Mouse (Mus musculus): ENCODE data around the gene Crebzf.

Crebzf gene

DNA sequence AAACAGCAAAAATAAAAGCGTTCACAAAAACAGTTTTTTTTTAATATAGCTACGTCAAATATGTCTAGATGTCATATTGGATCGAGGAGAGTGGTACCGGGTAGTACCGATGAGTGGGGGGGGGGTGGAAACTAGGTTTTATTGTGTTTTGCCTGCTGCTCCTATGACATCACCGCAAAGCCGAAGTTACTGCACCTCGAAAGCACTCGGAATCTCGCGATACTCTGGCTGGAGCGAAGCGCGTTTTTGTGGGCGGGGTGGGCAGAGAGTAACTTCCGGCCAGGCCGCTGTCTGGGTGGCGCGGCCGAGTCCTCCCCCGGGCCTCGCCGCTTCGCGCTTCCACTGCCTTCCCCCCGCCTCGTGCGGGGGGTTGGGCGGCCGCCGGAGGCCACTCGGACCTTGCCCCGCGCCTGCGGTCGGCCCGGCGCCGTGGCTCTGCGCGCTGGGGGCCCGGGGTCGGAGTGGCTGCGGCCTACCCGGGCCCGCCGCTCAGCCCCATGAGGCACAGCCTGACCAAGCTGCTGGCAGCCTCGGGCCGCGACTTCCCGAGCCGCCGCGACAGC lies at the start of gene Crebzf:
Crebzf (plus strand) TSS at position 212 of the 563 bp plus-strand sequence.
- peak; percentile 94 for DNase-seq

DNA sequence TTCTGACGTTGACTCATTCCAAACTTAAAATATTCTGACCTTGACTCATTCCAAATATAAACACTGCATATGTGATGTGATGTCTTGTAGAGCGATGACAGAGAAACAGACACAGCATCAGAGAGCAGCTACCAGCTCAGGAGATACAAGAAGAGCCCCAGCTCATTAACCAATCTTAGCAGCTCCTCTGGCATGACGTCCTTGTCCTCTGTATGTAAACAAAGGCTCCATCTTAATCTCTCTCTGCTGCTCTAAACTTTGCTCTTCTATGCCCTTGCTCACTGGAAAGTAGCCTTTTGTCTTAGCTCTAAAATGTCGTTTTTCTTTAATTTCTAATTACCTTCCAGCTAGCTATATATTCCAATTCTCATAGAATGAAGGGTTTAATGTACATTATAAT lies 47.5 kb upstream of the Crebzf start:
- DNase-seq, result no peak

DNA sequence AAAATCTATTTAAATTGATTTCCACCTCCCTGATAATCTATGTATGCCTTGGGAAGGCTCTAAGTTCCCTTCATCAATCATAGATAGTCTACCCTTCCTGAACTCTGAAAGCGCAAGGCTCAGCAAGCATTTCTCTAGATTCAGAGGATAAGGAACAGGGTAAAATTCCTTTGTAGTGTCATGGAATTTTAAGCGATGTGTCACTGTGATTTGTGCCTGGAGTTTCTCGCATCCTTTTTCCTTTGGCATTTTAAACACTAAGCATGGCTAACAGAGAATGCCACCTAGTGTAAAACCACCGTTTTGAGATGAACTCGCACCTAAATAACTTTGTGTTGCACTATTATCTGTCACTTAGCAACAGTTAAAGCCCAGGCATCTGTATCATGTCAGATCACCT lies 46.6 kb upstream of the Crebzf start:
- DNase-seq, result no peak

DNA sequence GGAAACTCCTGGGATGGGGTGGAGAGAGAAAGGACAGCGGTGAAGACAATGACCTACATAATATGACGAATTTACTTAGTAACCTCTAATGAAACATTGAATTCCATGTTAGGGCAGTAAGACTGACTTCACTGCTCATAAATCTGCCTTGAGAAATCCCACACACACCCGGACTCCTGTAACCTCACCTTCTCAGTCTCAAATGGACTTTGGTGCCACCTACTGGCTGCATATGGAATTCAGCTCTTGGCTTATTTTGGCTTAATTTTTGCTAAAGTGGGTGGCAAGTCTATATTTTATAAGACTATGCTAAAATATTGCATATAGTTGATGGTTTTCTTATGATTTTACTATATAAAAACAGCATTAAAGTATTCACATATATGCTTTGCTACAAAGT lies 32.6 kb upstream of the Crebzf start:
- peak; percentile 47 for DNase-seq

DNA sequence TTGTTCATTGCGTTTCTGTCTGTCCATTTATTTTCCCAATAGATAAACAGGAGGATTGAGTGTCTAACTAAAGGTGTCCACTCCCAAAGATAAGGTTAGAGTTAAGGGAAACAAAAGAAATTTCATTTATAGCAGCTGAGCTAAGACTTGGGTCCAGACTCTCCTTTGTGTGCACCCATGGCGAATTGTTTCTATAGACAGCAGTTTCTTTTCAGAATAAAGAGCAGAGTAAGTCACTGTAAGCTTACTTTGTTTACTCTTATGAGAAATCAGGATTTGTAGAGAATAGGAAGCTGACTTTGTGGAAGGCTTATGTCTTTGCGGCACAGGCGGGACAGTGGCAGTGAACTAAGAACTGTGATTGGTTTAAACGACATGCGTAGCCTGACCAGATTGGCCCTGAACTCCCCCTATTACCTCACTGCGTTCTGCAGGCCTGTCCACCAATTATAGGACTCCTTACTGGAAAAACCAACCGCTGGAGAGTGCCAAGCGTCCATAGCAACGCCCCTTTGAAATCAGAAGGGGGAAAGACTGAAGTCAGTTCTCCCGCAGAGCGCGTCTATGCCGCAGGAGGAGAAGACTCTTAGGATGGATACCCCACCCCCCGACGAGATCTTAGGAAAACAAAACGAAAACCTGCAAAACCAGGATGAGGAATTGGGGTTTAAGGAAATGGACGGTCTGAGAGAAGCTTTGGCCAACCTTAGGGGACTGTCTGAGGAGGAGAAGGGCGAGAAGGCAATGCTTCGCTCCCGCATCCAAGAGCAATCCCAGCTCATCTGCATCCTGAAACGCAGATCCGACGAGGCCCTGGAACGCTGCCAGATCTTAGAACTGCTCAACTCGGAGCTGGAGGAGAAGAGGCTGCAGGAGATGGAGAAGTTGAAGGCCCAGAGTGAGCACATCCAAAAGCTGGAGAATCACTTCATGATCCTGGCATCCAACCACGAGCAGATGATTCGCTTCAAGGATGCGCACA lies 16.2 kb upstream of the Crebzf start, which contains the start of gene Ccdc89:
Ccdc89 (plus strand) TSS at position 558 of the 982 bp plus-strand sequence.
- DNase-seq, result peak; percentile 75

DNA sequence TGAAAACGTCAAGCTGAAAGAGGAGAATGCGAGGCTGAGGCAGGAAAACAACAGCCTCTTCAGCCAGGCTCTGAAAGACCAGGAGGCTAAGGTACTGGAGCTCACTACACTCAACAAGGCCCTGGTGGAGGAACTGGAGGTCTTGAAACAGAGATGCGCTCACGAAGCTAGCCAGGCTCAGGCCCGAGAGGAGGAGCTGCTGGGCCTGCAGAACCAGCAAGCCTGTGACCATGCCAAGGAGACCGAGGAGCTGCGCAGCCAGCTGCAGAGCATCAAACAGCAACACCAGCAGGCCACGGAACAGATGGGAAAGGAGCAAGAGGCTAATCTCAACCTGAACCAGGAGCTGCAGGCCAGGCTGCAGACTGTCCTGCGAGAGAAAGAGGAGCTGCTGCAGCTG lies 15.5 kb upstream of the Crebzf start:
- peak; percentile 17 for DNase-seq

DNA sequence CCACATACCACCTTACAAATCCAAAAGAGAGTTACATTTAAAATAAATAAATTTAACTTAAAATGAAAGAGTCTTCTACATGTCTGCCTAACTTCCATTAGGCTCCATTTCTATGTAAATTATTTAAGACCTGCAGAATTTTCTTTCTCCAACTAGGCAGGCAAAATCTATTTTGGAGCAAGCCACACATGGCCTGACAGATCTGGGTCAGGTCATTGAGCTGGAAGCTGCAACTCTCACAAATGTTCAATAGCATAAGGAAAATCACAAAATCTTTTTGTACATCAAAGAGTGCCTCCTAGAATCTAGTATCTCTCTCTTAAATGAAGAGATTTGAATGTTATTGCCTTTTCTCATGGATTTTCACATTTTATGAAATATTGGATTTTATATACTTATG lies 10.3 kb upstream of the Crebzf start:
- DNase-seq, result no peak

DNA sequence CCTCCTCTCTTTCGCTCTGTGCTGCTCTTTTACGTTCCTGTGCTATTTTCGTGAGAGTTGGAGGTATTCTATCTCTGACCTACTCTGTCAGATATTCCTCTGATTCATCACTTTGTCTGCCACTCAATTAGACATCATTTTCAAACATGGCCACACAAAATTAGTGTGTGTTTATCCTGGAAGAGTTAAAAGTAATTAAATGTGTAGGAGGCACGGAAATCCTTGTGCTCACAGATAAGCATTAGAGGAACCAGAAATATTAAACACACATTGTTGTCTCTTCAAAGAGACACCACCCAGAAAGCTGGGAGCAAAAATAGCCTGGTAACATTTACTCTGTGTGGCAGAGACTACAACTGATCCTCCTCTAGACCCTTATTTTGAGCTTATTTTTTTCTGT lies 2.5 kb upstream of the Crebzf start:
- DNase-seq, result no peak

DNA sequence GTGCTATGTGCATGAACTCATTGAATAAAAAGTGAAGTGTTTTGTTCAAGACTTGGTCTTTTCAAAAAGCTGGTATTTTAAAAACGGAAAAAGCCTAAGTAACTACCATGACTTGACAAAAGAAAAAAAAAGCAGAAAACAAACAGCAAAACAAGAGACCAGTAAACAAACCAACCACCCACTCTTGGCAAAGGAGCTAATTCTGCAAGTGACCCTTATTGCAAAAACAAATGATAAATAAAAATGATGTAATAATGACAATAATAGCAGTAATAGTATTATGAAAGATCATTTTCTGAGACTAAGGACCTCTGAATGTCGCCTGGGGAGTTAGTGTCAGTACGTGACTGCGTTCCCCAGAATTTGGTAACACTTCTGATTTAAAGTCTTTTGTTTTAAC lies 459 bp upstream of the Crebzf start:
- DNase-seq, result no peak

DNA sequence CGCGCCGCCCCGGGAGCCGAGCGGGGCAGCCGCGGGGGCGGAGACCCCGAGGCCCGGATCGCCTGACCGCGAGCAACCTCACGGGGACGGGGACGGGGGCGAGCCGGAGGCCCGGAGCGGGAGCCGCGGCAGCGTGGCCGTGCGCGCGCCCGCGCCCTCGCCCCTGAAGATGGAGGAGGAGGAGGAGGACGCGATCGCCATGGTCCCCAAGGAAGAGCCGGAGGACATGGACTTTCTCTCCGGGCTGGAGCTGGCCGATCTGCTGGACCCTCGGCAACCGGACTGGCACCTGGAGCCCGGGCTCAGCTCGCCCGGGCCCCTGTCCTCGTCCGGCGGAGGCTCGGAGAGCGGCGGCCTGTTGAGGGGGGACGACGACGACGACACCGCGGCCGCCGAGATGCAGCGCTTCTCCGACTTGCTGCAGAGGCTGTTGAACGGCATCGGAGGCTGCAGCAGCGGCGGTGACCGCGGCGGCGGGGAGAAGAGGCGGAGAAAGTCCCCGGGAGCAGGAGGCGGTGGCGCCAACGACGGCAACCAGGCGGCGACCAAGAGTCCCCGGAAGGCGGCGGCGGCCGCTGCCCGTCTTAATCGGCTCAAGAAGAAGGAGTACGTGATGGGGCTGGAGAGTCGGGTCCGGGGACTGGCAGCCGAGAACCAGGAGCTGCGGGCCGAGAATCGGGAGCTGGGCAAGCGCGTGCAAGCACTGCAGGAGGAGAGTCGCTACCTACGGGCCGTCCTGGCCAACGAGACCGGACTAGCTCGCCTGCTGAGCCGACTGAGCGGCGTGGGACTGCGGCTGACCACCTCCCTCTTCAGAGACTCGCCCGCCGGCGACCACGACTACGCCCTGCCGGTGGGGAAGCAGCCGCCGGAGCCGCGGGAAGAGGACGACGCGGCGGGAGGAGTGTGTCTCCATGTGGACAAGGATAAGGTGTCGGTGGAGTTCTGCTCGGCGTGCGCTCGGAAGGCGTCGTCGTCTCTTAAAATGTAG lies 867 bp downstream of the Crebzf start:
- peak; percentile 78 for DNase-seq

DNA sequence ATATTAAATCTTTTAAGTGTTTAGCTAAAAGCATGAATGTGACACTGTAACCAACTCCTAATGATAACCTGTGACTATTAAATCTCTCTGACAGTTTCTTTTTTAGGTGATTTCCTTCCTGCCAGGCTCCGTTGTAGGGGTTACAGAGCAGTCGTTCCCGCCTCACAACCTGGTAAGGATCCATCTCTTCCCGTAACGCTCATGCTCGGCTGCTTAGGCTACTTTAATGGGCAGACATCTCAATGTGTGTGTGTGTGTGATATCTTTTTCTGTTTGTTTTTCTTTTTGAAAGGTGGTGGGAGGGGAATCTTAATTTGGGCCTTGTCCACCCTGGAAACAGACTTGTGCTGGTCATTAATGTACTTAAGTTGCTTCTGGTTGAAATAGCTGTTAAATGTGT lies 1.7 kb downstream of the Crebzf start:
- no peak for DNase-seq

DNA sequence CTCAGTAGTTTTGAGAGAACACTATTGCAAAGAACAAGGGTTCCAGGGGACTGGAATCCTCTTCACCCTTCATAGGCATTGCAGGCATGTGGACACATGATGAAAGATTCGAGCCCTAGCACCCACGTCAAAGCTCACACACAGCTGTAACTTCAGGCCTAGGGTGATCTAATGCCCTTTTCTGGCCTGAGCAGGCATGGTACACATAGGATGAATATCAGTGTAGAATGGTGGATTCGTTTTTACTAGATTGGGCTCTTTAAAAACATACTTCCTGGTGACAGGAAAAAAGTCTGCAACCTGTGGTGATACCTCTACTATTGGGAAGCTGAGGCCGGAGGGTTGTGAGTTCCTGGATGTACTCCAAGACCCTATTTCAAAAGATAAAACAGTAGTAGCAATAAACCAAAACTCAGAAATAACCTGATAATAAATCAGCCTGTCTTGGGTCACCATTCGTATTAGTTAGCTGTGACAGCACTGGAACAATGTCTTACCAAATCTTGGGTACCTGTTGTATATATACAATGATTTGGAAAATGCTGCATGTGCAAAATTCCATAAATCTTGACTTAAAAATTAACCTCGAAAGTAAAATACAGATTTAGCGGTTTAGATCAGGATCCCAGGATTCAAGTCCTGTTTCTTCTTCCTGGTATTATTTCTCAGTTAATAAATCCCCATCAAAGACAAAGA lies 13.8 kb downstream of the Crebzf start:
- no peak for DNase-seq

DNA sequence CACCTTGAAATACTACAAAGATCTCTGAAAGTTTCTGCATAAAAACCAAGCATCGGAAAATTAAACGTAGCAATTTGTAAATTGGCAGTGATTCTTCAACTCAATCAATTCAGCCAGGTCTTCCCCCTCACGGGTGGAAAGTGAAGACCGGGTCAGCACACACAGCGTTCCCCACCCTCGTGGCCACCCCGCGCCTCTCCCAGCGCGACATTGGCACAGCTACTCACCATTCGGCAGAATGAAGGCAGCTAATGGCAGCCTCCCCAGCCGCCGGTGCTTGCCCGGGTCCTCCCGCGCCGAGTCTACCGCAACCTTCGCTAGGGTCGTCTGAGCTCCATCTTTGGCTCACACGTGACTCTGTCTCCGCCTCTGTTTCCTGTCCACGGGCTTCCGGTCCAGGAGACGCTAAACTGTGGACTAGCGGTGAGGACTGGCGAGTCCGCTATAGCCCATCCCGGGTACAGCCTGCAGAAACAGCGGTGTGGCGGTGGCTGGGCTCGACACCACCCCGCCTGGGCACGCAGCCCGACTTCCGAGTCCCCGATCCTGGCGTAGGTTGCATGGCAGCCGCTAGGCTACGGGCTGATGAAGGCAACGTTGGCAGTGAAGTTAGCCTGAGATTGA lies 14.4 kb downstream of the Crebzf start, which contains the start of gene Tmem126a:
Tmem126a (minus strand) TSS at position 385 of the 624 bp plus-strand sequence.
- peak; percentile 78 for DNase-seq

DNA sequence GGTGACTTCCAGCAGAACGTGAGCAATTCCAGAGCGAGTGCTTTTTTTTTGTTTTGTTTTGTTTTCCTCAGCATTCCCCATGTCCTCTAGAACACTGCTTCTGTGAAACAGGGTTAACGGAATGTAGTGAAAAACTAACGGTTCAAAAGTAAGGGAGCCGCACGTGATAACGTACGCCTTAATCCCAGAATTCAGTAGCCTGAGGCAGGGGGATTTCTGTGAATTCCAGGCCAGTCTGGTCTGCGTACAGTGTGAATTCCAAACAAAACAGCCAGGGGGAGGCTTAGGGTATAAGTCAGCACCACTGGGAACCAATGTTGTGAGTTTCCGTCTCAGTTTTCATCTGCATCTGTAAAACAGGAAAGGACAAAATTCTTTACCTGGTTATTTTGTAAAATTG lies 15.0 kb downstream of the Crebzf start:
- no peak for DNase-seq

DNA sequence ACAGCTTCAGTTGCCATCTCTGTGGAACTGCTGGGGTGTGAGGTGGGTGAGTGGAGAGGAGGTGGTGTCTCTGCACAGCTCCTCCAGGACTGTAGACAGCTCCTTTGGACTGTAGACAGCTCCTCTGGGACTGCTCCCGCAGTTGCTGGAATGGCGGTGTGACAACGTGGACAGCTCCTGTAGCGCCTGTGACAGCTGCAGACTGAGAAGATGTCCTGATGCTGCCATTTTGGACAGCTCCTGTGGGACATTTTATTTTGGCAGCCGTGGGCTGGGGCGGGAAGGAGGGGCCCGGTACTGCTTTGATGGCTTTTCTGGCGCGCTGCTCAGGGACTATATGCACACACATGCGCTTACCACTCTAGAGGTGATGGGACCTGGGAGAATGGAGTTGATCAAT lies 17.8 kb downstream of the Crebzf start:
- DNase-seq, result no peak

DNA sequence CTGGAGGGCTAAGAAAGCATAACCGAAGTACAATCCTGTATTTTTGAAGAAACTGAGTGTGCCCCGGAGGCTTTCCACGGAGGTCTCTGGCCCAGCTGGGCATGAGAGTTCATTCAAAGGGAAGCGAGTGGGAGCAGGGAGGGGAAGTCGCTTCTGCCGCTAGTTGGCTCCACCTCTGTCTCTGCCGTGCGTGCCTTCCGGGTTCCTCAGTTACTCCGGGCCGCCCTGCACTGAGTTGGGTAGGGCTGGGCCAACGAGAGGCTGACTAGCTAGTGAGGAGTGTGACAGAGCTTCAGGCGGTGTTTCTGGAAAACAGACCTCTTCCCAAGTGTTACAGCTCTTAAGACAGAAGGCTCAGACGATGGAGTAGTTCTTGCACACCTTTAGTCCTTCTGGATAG lies 18.4 kb downstream of the Crebzf start:
- DNase-seq, result no peak

DNA sequence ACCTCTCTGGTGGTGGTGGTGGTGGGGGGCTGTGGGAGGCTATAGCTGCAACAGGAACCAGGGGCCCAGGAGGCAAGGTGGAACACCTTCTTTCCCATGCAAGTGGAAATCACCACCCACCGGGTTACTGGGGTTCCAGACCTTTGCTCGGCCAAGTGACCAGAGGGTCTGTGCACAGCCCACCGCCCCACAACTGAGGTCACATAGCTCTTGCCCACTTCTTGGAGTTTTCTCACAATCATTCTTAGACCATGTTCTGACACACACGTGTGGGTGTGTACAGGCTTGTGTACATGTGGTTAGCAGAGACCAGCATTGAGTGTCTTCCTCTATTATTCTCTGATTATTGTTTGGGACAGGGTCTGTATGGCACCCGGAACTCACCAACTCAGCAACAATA lies 18.9 kb downstream of the Crebzf start:
- no peak for DNase-seq

DNA sequence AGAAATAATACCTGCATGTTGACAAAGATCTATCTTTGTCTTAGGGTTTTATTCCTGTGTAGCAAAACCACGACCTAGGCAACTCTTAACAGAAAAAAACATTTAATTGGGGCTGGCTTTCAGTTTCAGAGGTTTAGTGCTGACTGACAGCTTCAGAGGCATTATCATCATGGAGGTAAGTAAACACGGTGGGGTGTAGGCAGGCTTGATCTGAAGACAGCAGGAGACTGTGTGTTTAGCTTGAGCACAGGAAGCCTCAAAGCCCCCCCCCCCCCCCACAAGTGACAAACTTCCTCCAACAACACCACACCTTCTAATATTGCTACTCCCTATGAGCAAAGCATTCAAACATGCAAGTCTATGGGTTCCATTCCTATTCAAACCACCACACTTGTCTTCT lies 31.0 kb downstream of the Crebzf start:
- no peak for DNase-seq

DNA sequence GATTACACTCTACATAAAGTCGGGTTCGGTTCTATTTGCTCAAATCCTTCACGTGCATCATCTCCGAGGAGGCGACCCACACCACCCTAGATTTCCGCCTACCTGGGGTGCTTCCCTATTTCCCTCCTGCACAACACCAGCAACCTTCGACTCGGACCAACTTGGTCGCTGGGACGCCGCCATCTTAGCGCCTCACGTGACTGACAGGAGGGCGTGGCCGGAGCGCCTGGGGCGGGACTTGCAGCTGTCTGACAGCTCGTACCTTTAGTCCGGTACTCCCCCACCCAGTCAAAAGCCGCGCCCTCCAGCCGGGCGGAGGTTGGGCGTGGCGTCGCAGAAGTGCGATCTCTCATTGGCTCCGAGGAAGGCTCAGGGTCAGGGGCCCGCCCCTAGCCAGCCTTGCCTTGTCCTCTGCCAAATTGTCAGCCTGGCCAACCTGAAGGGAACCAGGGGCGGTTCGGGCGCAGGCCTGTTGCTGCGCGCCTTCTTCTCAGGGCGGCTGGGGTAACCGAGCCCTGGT lies 33.3 kb downstream of the Crebzf start, which contains the start of gene Tmem126b:
Tmem126b (minus strand) TSS at position 209 of the 520 bp plus-strand sequence.
- DNase-seq, result peak; percentile 100

DNA sequence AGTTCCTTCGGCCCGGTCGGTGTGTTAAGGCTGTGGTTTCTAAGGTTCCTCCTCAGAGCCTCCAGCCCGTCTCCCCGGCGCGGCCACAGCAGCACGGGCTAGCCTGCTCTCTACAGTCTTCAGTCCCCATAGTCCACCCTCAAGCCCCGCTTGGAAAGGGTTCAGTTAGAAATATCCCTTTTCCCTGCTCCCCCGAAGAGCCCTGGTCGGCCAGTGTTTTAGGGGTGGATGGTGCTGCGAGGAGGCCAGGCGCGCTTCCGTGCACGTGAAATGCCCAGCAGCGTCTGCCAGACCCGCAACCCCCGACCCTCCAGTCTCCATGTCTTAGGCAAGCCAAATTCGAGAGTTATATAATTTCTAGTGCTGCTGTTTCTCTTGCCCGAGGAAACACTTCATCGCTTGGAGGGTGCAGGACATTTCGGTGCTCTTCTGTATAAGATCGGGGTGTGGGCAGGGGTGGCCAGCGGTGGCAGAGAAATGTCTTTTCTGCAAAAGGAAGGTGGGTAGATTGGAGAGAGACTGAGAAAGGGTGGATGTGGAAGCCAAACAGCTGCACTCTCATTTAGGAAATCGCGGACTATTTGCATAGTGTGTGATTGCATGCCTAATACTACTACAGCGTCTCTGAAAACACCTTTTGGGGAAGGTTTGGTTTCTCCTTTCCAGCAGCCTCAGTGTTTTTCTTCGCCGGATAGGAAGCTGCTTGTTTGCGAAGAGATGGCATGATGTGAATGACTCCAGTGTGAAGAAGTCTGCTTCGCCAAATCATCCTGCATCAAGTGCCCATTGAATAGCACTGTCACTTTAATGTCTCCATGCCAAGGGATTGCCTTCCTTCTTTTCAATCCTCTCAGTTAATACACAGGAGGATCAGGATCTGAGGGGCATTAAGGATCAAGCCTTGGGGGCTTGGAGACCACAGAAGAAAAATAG lies 34.0 kb downstream of the Crebzf start, which contains the start of gene Dlg2:
Dlg2 (plus strand) TSS at position 360 of the 933 bp plus-strand sequence.
- no peak for DNase-seq
